Mouse (Mus musculus) MN1 (cell line): ENCODE data around the gene Coa4.

ENCODE experiments used
- DNase-seq: peaks from one replicate; pipeline ENCODE4 v3.0.0-alpha.2; 2016; ENCODE audit warnings: low spot score

The Coa4 gene

DNA sequence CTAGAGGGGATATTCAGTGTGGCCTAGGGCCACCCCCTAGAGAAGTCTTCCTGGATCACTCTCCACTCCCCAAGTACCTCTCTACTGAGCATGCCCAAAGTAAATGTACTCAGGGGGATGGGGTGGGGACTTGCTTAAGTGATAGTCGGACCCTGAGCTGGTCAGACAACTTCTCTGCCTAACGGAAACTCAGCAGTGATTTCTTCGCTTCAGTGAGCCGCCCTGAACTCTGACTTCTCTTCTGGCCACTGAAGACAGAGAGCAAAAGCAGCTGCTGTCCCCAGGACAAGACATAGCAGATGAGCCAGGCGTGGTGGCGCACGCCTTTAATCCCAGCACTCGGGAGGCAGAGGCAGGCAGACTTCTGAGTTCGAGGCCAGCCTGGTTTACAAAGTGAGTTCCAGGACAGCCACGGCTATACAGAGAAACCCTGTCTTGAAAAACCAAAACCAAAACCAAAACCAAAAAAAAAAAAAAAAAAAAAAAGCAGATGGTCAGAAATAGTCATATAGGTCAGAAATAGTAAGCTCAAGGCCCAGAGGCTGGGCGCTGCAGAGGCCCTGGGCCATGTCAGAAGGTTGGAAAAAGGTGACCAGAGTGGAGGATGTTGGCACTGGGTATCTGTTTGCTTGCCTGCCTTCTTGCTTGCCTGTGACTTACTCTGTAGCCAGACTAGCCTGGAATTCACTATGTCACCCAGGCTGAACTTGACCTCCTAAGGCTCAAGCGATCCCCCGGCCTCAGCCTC lies 32.0 kb upstream of the Coa4 start:
- DNase-seq, result no peak

DNA sequence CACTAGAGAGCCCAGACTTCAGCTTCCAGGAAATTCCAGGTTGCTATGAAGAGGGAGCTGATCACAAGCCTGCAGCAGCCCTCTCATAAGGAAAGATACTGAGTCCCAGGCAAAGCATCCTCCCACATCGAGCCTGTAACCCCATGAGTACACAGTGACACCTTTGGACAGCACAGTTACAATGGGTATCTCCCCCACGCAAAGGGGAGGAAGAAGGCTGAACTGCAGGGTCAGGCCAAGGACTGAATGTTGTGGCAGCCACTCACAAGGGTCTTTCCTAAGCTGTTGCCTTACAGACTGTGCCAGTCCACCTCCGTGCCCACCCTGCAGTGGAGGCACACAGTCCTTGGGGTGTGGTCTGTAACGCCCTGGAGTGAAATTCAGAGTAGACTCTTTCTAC lies 30.4 kb upstream of the Coa4 start:
- DNase-seq, result no peak

GRCm38 (mm10) chr7:100508670-100509069 lies 28.2 kb upstream of the Coa4 start:
- no peak for DNase-seq

DNA sequence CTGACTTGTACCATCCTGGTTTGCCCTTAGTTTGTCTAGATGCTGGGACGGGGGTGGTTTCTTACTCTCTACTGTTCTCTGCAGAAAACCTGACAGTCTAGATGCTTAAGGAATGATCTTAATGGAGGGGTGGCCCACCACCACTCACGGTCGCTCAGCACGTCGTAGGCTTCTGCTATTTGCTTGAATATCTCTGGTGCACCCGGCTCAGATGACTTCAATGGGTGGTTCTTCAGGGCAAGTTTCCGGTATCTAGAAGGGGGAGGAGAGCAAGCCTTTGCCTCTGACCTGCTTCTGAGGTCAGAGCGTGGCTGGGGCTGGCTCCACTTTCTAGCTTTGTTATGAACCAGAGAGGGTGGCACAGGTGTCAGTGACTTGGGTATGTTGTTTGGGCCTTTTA lies 25.3 kb upstream of the Coa4 start:
- no peak for DNase-seq

GRCm38 (mm10) chr7:100514573-100514972 lies 22.3 kb upstream of the Coa4 start, which contains the start of gene Dnajb13:
Gene Dnajb13, minus strand, starts transcription at chr7:100514960.
- DNase-seq, result peak; percentile 58

- DNase-seq, result no peak
Measured at GRCm38 (mm10) chr7:100520204-100520603, 16.7 kb upstream of the Coa4 start.

DNA sequence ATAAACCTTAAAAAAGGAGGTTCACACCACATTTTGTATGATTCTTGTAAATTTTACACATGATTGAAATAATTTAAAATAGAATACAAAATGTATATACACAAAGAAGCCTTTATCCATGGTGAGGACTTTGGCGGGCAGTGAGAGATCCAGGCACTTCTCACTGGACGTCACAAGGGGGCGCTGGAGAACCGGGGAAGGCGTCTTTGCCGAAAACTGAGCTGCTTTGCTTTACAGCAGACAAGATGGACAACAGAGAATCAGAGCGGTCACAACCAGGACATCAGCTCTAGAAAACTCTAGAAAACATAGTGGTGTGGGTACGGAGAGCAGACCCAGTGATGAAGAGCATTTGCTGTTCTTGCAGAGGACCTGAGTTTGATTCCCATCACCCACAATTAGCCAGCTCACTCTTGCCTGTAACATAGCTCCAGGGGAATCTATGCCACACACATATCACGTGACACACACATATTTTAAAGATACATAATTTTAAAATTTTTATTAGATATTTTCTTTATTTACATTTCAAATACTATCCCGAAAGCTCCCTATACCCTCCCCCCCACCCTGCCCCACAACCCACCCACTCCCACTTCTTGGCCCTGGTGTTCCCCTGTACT lies 16.1 kb upstream of the Coa4 start:
- peak; percentile 82 for DNase-seq

DNA sequence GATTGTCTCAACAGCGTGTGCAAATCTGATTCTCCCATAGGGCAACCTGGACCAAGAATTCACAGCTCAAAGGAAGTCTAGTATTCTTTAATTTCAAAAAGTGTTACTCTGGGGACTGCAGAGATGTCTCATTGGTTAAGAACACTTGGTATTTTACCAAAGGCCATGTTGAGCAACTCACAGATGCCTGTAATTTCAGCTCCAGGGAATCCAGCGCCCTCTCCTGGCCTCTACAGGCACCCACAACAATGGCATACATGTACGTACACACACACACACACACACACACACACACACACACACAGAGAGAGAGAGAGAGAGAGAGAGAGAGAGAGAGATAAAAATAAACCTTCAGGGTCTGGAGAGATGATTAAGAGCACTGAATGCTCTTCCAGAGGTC lies 14.6 kb upstream of the Coa4 start:
- DNase-seq, result no peak

DNA sequence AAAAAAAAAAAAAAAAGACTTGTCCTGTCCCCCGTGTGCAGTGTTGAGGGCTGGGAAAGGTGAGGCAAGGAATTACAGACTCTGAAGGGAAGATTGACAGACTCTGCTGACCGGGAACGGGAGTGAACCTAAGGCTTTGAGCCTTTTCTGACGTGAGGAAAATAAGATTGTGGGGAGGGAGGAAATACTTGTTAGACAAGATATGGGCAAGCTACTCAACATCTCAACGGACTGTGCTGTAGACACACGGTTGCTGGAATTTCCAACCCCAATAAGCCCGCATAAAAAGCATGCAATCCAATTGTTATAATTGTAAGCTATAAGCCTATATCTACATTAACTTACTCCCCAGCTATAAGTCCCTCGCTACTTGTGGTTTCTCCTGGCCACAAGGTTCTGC lies 12.2 kb upstream of the Coa4 start:
- no peak for DNase-seq

- no peak for DNase-seq
Measured at GRCm38 (mm10) chr7:100530766-100531165, 6.1 kb upstream of the Coa4 start.

DNA sequence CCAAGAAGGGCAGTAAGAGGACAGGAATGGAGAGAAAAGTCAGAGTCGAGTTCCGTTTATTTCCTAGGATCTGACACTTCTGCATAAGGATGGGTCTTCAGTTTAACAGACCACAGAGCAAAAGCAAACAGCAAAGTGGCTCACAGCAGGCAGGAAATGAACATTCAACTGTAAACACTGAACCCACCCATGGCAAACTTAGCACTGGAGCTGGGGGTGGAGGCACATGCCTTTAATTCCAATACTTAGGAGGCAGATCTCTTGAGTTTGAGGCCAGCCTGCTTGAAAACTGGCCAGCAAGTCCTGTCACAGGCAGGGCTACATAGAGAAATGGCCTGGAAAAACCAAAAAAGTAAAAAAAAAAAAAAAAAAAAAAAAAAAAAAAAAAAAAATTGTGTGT lies 3.4 kb upstream of the Coa4 start:
- DNase-seq, result no peak

DNA sequence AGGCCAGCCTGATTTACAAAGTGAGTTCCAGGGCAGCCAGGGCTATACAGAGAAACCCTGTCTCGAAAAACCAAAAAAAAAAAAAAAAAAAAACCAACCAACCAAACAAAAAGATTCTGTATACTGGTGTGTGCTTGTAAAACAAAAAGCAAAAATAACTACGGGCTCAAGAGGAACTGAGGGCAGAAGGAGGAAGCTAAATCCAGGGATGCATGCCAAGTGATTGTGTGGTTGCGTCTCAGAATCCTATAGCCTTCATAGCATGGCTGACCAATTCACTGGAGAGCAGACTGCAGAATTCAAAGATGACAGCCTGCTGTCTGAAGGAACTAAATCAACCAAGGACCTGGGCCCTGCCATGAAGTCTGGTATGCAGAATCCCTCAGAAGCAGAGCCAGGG lies 2.7 kb upstream of the Coa4 start:
- no peak for DNase-seq

- no peak for DNase-seq
Measured at GRCm38 (mm10) chr7:100535831-100536230, 1.0 kb upstream of the Coa4 start.

GRCm38 (mm10) chr7:100537519-100537902 lies 640 bp downstream of the Coa4 start:
- no peak for DNase-seq

DNA sequence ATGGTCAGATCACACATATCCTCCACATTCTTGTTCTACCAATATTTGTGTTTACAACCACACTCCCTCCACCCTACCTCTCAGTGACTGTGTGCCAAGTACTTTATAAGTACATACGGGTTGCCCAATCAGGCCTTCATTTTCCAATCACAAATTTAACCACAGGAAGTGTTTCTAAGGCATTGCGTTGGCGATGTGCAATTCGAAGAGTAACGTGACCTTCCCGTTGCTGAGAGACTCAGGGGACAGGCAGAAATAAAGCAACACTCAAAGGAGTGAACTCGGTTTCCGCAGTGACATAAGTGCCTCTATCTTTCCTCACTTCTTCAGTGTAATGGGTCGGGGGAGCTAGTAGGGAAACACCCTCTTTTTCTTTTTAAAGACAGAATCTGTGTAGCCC lies 2.6 kb downstream of the Coa4 start:
- no peak for DNase-seq

DNA sequence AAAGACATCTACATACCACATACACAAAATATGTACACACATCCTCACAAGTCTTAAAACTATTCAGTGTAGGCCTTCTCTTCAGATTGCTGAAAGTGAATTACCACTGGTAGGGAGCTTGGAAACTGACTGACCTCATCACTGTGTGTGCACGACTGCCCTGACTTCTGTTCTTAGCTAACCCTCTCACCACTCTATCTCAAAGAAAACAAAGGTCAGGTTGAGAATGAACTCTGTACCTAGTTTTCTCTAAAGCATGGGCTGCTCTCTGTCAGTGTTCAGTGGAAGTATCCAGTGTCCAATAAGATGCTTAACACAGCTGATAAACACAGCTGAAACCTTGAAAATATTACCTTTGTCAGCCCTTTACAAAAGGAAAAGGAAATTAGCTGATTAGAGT lies 7.6 kb downstream of the Coa4 start:
- DNase-seq, result no peak

GRCm38 (mm10) chr7:100547631-100548030 lies 10.8 kb downstream of the Coa4 start:
- DNase-seq, result peak; percentile 77

GRCm38 (mm10) chr7:100549796-100550195 lies 12.9 kb downstream of the Coa4 start:
- no peak for DNase-seq

GRCm38 (mm10) chr7:100550338-100551007 lies 13.6 kb downstream of the Coa4 start:
- peak; percentile 63 for DNase-seq

- no peak for DNase-seq
Measured at GRCm38 (mm10) chr7:100554939-100555338, 18.1 kb downstream of the Coa4 start.

DNA sequence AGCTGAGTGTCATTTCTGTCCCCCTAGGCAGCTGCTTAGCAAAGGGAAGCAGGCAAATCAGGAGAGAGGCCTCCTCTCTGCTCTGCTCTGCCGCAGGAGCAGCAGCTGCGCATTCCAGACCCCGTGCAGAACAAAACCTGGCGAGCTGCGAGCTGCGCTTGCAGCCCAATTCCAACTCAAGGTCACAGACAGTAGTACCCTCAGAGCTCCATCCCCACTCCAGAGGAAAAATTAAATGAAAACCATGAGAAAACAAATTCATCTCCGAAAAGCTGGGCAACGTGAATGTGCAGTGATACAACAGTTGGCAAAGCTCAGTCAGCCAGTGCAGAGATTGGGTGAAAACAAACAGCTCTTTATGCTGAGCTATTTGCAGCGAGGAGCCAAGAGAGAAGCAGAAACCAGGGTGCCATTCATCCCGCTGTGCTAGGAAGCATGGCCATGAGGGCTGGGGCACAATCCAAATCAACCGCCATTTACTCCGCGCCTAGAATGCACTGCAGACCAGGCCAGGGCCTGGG lies 18.6 kb downstream of the Coa4 start:
- DNase-seq, result no peak

GRCm38 (mm10) chr7:100557241-100557640 lies 20.4 kb downstream of the Coa4 start:
- peak; percentile 34 for DNase-seq

DNA sequence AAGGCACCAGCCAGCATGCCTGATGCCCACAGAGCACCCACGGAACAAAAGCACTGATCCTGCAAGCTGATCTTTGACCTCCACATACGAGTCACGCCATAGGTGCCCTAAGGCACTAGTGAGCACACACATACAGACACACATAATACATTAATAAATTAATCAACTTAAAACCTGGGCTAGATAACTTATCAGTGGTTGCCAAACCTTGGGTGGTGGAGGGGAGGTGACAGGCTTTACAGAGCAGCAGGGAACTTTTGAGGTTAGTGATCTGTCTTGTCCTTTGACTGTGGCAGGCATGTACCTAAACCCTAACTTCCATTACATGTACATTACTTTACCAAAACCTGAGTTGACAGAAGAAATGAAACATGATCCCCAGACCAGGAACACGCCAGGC lies 22.5 kb downstream of the Coa4 start:
- DNase-seq, result no peak
